Mouse (Mus musculus) hindbrain, embryonic 11.5 days (tissue): Measurements from ENCODE around the gene Eif2d. TPM values are rescaled to one million over a fixed set of nuclear protein-coding genes. Genes with fewer than 3 reads are reported as not detected.

Experiments
- ATAC-seq: fragments of 200-750 bp; cut with Nextera tagmentation; 2 replicates; pipeline ENCODE4 v1.8.0; 2017; ENCODE audit warnings: mild to moderate bottlenecking, moderate TSS enrichment, moderate library complexity; ENCODE audit not compliant: low FRiP score
- DNase-seq: peaks from one replicate; pipeline ENCODE4 v3.0.0-alpha.2; 2015; ENCODE audit warnings: low spot score
- H3K27ac ChIP-seq: fragments of 300-500 bp; sonication (generic); 2 replicates; pipeline ENCODE4 v1.5.1; 2014; ENCODE audit warnings: mild to moderate bottlenecking, low read depth, low read length
- H3K27me3 ChIP-seq: fragments of 300-500 bp; sonication (generic); 2 replicates; pipeline ENCODE4 v1.6.1; 2014; ENCODE audit warnings: mild to moderate bottlenecking, low read length, moderate library complexity, mixed read lengths; ENCODE audit not compliant: control insufficient read depth, insufficient read depth
- H3K36me3 ChIP-seq: fragments of 300-500 bp; sonication (generic); 2 replicates; pipeline ENCODE4 v1.6.1; 2014; ENCODE audit warnings: mild to moderate bottlenecking, low read length, moderate library complexity, mixed read lengths; ENCODE audit not compliant: control insufficient read depth, insufficient read depth
- H3K4me1 ChIP-seq: fragments of 300-500 bp; sonication (generic); replicated peaks from 2 replicates; pipeline ENCODE4 v1.6.1; 2014; ENCODE audit warnings: low read length, mixed read lengths; ENCODE audit not compliant: control insufficient read depth, insufficient read depth
- H3K4me2 ChIP-seq: fragments of 300-500 bp; sonication (generic); replicated peaks from 2 replicates; pipeline ENCODE4 v1.6.1; 2014; ENCODE audit warnings: mild to moderate bottlenecking, low read depth, low read length
- H3K4me3 ChIP-seq: fragments of 300-500 bp; sonication (generic); 2 replicates; pipeline ENCODE4 v1.5.1; 2014; ENCODE audit warnings: low read depth, low read length
- H3K9ac ChIP-seq: fragments of 300-500 bp; sonication (generic); 2 replicates; pipeline ENCODE4 v1.6.1; 2014; ENCODE audit warnings: low read depth, low read length
- H3K9me3 ChIP-seq: fragments of 300-500 bp; sonication (generic); 2 replicates; pipeline ENCODE4 v1.6.1; 2016; ENCODE audit warnings: low read length; ENCODE audit not compliant: control insufficient read depth
- WGBS: fragments of 180-500 bp; shearing (Covaris S2); extraction: QIAGEN DNeasy Blood & Tissue Kit; methylation state at CpG from one replicate; pipeline ENCODE4 v1.1.7; 2014; 5-methylcytosine and 5-hydroxymethylcytosine counted together
- polyA plus RNA-seq: library from polyadenylated mRNA; unstranded; fragments of >200 nt; fragmentation: Nextera tagmentation; extraction: Ambion mirVana; gene quantifications from 2 replicates; pipeline ENCODE4 v1.2.1, GENCODE M21; 2014

Eif2d gene
- polyA plus RNA-seq, 1 experiment from 2014 or later: 53.3 TPM

GRCm38 (mm10) chr1:131119026-131119425, 34.0 kb upstream of the Eif2d start:
- ATAC-seq (no peak), DNase-seq (no peak)
- H3K9ac ChIP-seq: no peak overlapping the region
- no peaks in the 10 kb centered on the region for H3K9me3 ChIP-seq
- no peak overlapping the region for H3K4me2 ChIP-seq
- H3K27me3 ChIP-seq: no peaks in the 10 kb centered on the region; the same call in 1 of the 2 replicates
- H3K36me3 ChIP-seq: no peaks in the 10 kb centered on the region
- WGBS: 62% methylated on average over 2 of the region's 2 CpGs
- H3K4me1 ChIP-seq: no peaks in the 10 kb centered on the region; the same call in 1 of the 2 replicates
- no peak overlapping the region for H3K27ac ChIP-seq
- H3K4me3 ChIP-seq: no peak overlapping the region

GRCm38 (mm10) chr1:131121987-131122386, 31.0 kb upstream of the Eif2d start:
- no peaks in the 10 kb centered on the region for H3K9me3 ChIP-seq
- no peak overlapping the region for H3K9ac ChIP-seq
- no peaks in the 10 kb centered on the region for H3K36me3 ChIP-seq
- no peak overlapping the region for H3K4me2 ChIP-seq
- H3K4me1 ChIP-seq: no peaks in the 10 kb centered on the region; the same call in 1 of the 2 replicates
- WGBS: 31% methylated on average over 3 of the region's 3 CpGs
- DNase-seq (no peak), ATAC-seq (no peak)
- no peak overlapping the region for H3K27ac ChIP-seq
- no peak overlapping the region for H3K4me3 ChIP-seq
- H3K27me3 ChIP-seq: no peaks in the 10 kb centered on the region; the same call in 1 of the 2 replicates

GRCm38 (mm10) chr1:131123522-131124265, 29.3 kb upstream of the Eif2d start:
- DNase-seq (no peak), ATAC-seq (no peak)
- Histone ChIP-seq H3K36me3 (peaks cover 2% of the 10 kb centered on the region), H3K4me3 (no peak overlapping the region), H3K9me3 (no peaks in the 10 kb centered on the region), H3K4me1 (no peaks in the 10 kb centered on the region), H3K27ac (no peak overlapping the region), H3K9ac (no peak overlapping the region), H3K27me3 (no peaks in the 10 kb centered on the region; the same call in 1 of the 2 replicates), H3K4me2 (no peak overlapping the region)
- WGBS: 72% methylated on average over 10 of the region's 10 CpGs

GRCm38 (mm10) chr1:131125987-131126744, 26.8 kb upstream of the Eif2d start:
- Histone ChIP-seq H3K9me3 (no peaks in the 10 kb centered on the region), H3K36me3 (peaks cover 11% of the 10 kb centered on the region), H3K4me3 (no peak overlapping the region), H3K27me3 (no peaks in the 10 kb centered on the region), H3K27ac (no peak overlapping the region), H3K4me1 (no peaks in the 10 kb centered on the region), H3K9ac (no peak overlapping the region), H3K4me2 (no peak overlapping the region)
- WGBS: 82% methylated on average over 11 of the region's 11 CpGs
- DNase-seq: no peak
- no peak for ATAC-seq

GRCm38 (mm10) chr1:131134231-131134630, 18.8 kb upstream of the Eif2d start:
- DNase-seq: no peak
- H3K4me3 ChIP-seq: no peak overlapping the region
- no peak for ATAC-seq
- 0 out of 2 replicates have a peak, but pooled peaks cover 2% of the 10 kb centered on the region for H3K4me1 ChIP-seq
- H3K9ac ChIP-seq: no peak overlapping the region
- no peaks in the 10 kb centered on the region for H3K9me3 ChIP-seq
- 0 out of 2 replicates have a peak overlapping the region, but pooled peaks have one; percentile 4 for H3K27ac ChIP-seq
- no peak overlapping the region for H3K4me2 ChIP-seq
- no peaks in the 10 kb centered on the region for H3K27me3 ChIP-seq
- 59% methylated on average over 6 of the region's 6 CpGs for WGBS
- H3K36me3 ChIP-seq: peaks cover 4% of the 10 kb centered on the region

- Histone ChIP-seq H3K36me3 (no peaks in the 10 kb centered on the region; the same call in 1 of the 2 replicates), H3K9ac (no peak overlapping the region), H3K27ac (no peak overlapping the region), H3K9me3 (no peaks in the 10 kb centered on the region), H3K4me1 (0 out of 2 replicates have a peak, but pooled peaks cover 2% of the 10 kb centered on the region), H3K4me3 (no peak overlapping the region), H3K4me2 (no peak overlapping the region), H3K27me3 (no peaks in the 10 kb centered on the region)
- DNase-seq (no peak), ATAC-seq (no peak)
- 73% methylated on average over 8 of the region's 8 CpGs for WGBS
Observed at GRCm38 (mm10) chr1:131134942-131135522, 17.9 kb upstream of the Eif2d start.

GRCm38 (mm10) chr1:131135960-131136629, 16.9 kb upstream of the Eif2d start:
- WGBS: 84% methylated on average over 10 of the region's 10 CpGs
- no peak for ATAC-seq
- Histone ChIP-seq H3K4me3 (no peak overlapping the region), H3K9me3 (no peaks in the 10 kb centered on the region), H3K27me3 (no peaks in the 10 kb centered on the region), H3K4me1 (0 out of 2 replicates have a peak, but pooled peaks cover 2% of the 10 kb centered on the region), H3K36me3 (no peaks in the 10 kb centered on the region), H3K27ac (no peak overlapping the region), H3K9ac (no peak overlapping the region), H3K4me2 (no peak overlapping the region)
- no peak for DNase-seq

GRCm38 (mm10) chr1:131137111-131137510, 15.9 kb upstream of the Eif2d start:
- peak overlapping the region; percentile 76 for H3K4me3 ChIP-seq
- 0 out of 2 replicates have a peak, but pooled peaks cover 2% of the 10 kb centered on the region for H3K4me1 ChIP-seq
- H3K27ac ChIP-seq: no peak overlapping the region
- H3K4me2 ChIP-seq: peak overlapping the region; percentile 61
- no peak for DNase-seq
- no peaks in the 10 kb centered on the region for H3K36me3 ChIP-seq
- H3K27me3 ChIP-seq: no peaks in the 10 kb centered on the region
- 19% methylated on average over 5 of the region's 5 CpGs for WGBS
- H3K9me3 ChIP-seq: no peaks in the 10 kb centered on the region
- H3K9ac ChIP-seq: 0 out of 2 replicates have a peak overlapping the region, but pooled peaks have one; percentile 31
- ATAC-seq: no peak
